Mouse (Mus musculus) left cerebral cortex, postnatal 4 days (tissue): Measurements from ENCODE around the gene Spata1. TPM values are rescaled to one million over a fixed set of nuclear protein-coding genes. Genes with fewer than 3 reads are reported as not detected.
"Not testable (repeated sequence)": the region's sequence is repeated elsewhere in the genome, so short reads cannot be mapped to it uniquely, and the experiment has no call there.

ENCODE experiments used
- DNase-seq: peaks from one replicate; pipeline ENCODE4 v3.0.0-alpha.2; 2022
- intact Hi-C: fragments of 180-260 bp; cut with DNase I; formaldehyde crosslinking; loops from one replicate; pipeline ENCODE4 v1.15.1; 2025
- total RNA-seq, 2 experiments: library from RNA; stranded (reverse); gene quantifications; 2 replicates each; pipeline ENCODE4 v1.2.3; 2021

Spata1 gene
- total RNA-seq, 2 experiments from 2014 or later, result 5.0 to 8.3 TPM

DNA sequence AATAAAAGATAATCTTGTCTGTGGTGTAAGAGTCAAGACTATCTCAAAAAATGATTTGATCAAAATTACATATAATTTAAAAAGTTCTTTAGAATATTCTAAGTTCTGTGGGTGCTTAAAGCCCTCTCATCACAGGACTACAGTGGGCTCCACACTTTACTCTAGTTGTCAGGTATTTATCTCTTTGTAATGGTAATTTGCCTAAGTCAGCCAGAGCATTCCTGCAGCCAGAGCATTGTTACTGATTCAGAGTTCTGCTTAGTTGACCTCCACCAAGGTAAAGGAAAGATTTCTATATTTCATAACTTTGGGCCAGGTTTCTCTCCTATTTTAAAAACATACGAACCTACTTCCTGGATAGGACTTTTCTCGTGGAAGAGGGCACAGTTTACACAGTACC lies 30.3 kb downstream of the Spata1 start:
- intact Hi-C loops, result no loop called here
- no peak for DNase-seq

DNA sequence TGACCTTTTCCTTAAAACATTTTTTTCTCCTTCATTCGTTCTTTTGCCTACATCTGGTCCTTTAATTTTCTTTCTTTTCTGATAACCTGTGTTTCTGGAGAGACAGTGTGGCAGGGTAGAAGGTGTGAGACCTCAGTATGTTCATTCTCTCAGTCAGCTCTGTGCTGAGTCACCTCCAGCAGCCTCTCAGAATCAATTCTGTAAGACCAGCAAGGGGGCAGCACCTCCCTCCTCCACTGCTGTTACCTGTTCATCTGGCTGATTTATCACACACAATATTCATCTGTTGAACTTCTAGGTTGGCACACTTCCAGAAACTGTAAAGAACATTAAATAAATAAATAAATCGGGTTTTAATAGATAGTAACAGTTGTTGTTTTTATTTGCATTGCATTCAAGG lies 36.6 kb downstream of the Spata1 start:
- intact Hi-C loops, result no loop called here
- DNase-seq, result no peak

DNA sequence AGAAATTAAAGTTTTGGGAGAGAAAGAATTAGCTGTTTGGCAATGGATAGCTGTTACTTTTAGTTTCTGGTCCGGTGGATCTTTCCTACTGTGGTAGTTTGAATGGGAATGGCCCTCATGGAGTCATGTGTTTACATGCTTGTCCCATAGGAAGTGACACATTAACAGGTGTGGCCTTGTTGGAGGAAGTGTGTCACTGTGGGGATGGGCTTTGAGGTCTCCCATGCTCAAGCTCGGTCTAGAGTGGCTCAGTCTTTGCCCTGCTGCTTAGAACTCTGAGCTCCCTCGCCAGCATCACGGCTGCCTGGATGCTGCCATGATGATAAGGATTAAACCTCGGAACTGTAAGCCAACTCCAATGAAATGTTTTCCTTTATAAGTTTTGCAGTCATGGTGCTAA lies 48.2 kb downstream of the Spata1 start:
- intact Hi-C loops, result no loop called here
- no peak for DNase-seq

- intact Hi-C loops, result no loop called here
- DNase-seq, result peak; percentile 93
Observed at GRCm38 (mm10) chr3:146450371-146450841, 49.1 kb downstream of the Spata1 start.

- DNase-seq, result no peak
- intact Hi-C loops, result no loop called here
Observed at GRCm38 (mm10) chr3:146449745-146450250, 49.8 kb downstream of the Spata1 start, which contains the start of gene Ctbs. TSS of gene Ctbs (plus strand) at chr3:146449795.

GRCm38 (mm10) chr3:146448969-146449368 lies 50.6 kb downstream of the Spata1 start:
- intact Hi-C loops, result no loop called here
- no peak for DNase-seq

DNA sequence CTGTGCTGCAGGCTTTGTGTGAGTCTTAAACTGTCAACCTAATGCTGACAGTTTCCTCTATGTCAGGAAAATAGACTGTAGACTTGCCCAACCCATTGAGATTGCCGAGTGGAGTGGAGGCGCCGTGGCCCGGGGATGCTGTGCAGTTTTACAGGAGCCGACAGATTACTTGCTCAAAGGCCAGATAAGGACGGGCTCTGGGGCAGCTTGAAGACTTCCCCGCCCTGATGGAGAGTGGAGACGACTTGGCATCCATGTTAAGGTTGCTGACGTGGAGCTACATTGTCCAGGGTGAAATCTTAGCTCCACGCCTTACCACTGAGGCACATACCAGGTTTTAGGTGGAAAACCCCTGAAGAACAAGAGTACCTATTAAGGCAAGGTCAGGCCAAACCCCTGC lies 51.2 kb downstream of the Spata1 start:
- DNase-seq, result no peak
- intact Hi-C loops, result no loop called here

GRCm38 (mm10) chr3:146447598-146447997 lies 52.0 kb downstream of the Spata1 start:
- no peak for DNase-seq
- intact Hi-C loops, result no loop called here

DNA sequence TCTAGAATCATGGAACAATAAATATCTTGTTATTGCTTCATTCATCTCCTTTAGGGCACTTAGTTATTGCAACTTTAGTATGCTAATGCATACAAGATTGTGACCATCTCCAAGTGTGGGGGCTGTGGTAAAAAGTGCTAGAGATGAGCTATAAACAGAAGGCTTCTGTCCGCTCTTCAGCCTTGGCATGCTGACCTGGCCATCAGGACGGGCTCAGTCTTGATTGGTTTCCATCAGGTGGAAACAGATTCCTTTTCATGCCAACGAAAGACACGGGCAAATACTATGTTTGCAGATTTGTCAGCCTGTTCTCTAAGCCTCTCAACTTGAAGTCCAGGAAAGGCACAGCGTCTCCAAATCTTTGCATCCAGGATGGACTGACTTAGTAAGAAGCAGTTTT lies 52.4 kb downstream of the Spata1 start:
- DNase-seq, result no peak
- intact Hi-C loops, result no loop called here

DNA sequence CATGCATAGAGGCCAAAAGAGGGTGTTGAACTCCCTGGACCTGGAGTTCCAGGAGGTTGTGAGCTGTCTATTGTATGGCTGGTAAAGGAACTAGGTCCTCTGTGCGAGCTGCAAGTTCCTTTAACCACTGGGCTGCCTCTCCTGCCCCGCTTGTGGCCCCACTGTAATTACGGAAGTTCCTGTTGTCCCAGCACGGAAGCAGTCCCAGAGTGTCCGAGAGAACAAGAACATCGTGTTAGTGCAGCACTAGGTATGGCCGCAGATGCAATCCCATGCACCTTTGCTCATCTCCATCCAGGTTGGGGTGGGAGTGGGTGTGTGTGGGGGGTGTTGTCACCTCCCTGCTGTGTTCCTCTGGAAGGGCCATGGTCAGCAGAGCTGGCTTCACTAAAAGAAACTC lies 54.7 kb downstream of the Spata1 start:
- DNase-seq, result no peak

DNA sequence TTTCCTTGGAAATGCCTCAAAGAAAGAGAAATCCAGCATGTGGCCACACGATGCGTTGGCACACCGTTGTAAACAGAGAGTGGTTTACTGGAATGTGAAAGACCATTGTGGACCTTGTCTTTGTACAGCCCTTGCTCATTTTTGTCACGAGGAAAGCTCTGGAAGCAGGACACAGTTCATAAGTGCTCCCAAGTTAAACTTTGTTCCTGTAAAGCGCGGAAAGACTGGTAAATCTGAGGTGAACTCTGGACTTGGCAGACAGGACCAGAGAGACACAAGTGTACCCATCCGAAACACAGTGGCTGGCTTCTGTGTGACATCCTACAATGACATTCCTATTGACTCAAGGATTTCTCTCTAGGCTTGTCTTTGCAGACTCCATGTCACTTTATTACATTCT lies 56.2 kb downstream of the Spata1 start:
- intact Hi-C loops, result no loop called here

More for the DNA sequence above, 54.7 kb downstream of the Spata1 start:
- intact Hi-C loops, result no loop called here

DNA sequence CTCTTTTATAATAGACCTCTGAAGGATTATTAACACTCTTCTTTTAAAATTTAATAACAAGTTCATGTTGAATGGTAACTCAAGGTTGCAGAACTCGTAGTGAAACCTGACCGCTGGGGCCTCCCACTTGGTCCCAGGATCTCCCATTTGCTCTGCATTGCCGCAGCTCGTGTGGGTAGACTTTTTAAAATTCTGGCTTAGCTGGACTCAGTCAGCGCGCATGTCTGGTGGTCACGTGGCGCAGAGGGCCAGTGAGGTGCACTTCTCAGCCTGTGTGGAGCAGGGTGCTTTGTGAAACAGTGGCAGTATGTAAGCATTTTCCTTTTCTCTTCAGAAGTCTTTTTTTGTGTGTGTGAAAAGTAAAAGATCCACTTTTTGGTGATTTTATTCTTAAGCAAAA lies 56.6 kb downstream of the Spata1 start:
- intact Hi-C loops, result no loop called here
- DNase-seq, result no peak

More for the DNA sequence above, 56.2 kb downstream of the Spata1 start:
- no peak for DNase-seq

GRCm38 (mm10) chr3:146442484-146442883 lies 57.1 kb downstream of the Spata1 start:
- DNase-seq, result no peak
- intact Hi-C loops, result no loop called here

DNA sequence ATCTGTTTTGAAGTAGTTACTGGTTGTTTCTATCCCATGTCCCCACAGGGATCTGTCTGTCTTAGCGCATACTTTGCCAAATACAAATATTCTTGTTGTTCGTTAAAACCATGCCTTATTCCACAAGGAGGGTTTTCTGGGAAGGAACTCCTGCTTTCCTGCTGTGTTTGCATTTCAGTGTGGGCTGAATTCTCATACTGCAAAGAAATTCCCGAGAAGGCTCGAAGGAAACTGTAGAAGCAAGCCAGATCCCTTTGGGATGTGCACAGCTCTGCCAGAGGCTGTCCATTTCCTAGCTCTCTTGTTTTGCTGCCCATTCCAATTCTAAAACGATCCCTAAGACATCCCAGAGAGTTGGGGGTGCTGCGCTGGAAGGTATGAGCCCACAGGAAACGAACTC lies 59.1 kb downstream of the Spata1 start:
- DNase-seq, result no peak
- intact Hi-C loops, result no loop called here

GRCm38 (mm10) chr3:146440011-146440410 lies 59.5 kb downstream of the Spata1 start:
- DNase-seq, result no peak
- intact Hi-C loops, result no loop called here

DNA sequence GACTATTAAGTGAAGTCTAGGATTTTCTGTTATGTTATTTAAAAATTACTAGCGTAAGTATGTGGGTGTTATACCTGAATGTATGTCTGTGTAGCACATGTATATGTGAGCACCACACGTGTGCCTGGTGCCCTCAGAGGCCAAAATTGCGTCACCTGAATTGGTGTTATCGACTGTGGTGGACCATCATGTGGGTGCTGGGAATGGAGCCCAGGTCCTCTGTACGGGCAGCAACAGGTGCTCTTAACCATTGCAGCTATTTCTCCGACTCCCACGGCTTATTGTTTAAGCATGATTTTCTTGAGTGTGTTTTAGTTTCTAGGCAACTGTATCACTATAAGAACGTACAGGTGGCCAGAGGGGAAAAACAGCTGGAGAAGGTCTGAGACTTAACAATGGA lies 63.4 kb downstream of the Spata1 start:
- intact Hi-C loops, result no loop called here
- DNase-seq, result no peak

DNA sequence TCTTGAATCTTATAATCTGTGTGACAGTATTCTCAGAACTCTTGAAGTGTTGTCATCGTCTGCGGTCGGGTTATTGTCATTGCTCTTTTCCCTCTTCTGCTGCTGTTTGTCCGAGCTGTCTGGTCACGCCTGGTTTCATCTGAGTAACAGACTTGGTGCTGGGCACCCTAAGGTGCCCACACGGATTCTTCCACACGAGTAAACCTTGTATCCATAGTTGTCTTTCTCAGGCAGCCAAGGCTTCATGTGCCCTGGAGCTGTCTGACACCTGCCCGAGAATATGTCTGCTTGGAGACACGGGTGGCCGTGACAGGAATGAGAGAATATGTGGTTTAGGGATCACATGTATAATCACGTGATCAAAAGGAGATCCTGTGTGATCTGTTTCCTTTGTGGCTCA lies 64.0 kb downstream of the Spata1 start:
- intact Hi-C loops, result no loop called here
- no peak for DNase-seq

DNA sequence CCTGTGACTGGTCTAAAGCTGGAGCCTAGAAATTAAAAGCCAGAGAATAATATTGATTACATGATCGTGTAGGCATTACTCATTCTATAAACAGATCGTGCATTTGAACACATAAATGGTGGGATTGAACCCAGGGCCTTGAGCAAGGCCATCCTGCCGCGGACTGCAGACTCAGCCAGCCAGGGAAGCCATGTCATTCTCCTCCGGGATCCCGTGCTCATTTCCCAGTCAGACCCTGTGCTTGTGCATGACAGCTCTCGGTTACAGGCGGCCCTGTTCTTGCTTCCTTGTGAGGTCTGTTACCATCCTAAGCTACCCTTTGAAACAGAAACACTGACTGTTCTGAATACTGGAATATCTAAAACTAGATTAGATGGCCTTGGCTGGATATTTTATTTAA lies 64.9 kb downstream of the Spata1 start:
- no peak for DNase-seq
- intact Hi-C loops, result no loop called here

GRCm38 (mm10) chr3:146433681-146434350 lies 65.7 kb downstream of the Spata1 start:
- peak; percentile 34 for DNase-seq
- intact Hi-C loops, result no loop called here

DNA sequence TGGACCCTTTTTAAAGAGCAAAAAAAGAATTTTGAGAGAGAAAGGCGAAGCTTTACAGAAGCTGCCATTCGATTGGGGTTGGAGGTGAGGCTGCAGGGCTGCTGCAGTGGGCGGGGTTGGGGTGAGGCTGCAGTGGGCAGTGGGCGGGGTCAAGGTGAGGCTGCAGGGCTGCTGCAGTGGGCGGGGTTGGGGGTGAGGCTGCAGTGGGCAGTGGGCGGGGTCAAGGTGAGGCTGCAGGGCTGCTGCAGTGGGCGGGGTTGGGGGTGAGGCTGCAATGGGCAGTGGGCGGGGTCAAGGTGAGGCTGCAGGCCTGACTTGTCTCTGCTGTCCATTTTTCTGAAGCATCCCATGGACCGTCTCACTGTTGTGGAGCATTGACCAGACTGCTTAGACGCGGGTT lies 66.5 kb downstream of the Spata1 start:
- intact Hi-C loops, DNase-seq: not testable (repeated sequence)

DNA sequence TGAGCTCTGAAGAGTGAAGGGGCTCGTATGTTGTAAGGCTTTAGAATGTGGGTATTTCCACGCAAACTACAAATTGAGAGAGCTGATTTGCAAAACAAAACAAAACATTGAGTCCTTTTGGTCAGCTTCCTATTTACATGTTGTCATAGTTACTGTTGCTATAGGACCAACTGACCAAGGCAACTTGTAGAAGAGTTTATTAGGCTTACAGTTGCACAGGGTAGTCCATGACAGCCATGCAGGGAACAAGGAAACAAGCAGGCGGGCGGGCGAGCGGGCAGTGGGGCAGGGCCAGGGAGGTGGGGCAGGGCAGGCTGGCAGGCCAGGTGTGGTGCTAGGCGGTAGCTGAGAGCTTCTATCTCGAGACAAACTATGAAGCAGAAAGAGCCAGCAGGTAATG lies 73.1 kb downstream of the Spata1 start:
- intact Hi-C loops, result no loop called here

GRCm38 (mm10) chr3:146425902-146426301 lies 73.7 kb downstream of the Spata1 start:
- DNase-seq, result no peak
- intact Hi-C loops, result no loop called here

More for the DNA sequence above, 73.1 kb downstream of the Spata1 start:
- DNase-seq, result no peak
